Mouse (Mus musculus) kidney, embryonic 14.5 days (tissue): ENCODE data around the gene Adamtsl1. TPM values are rescaled to one million over a fixed set of nuclear protein-coding genes. Genes with fewer than 3 reads are reported as not detected.

Source experiments
- ATAC-seq: fragments of 200-750 bp; cut with Nextera tagmentation; 2 replicates; pipeline ENCODE4 v1.8.0; 2017; ENCODE audit warnings: moderate number of reproducible peaks, mild to moderate bottlenecking, moderate TSS enrichment, moderate library complexity; ENCODE audit not compliant: low FRiP score, low TSS enrichment
- H3K27ac ChIP-seq: fragments of 300-500 bp; sonication (generic); 2 replicates; pipeline ENCODE4 v1.5.1; 2014; ENCODE audit warnings: low read depth, mild to moderate bottlenecking, low read length, moderate library complexity, mixed read lengths
- H3K27me3 ChIP-seq: fragments of 300-500 bp; sonication (generic); 2 replicates; pipeline ENCODE4 v1.6.1; 2014; ENCODE audit warnings: mild to moderate bottlenecking, low read length; ENCODE audit not compliant: control insufficient read depth, insufficient read depth
- H3K36me3 ChIP-seq: fragments of 300-500 bp; sonication (generic); 2 replicates; pipeline ENCODE4 v1.6.1; 2014; ENCODE audit warnings: low read length, mixed read lengths; ENCODE audit not compliant: control insufficient read depth, insufficient read depth
- H3K4me1 ChIP-seq: fragments of 300-500 bp; sonication (generic); 2 replicates; pipeline ENCODE4 v1.6.1; 2014; ENCODE audit warnings: low read length, mixed read lengths; ENCODE audit not compliant: control insufficient read depth, insufficient read depth
- H3K4me2 ChIP-seq: fragments of 300-500 bp; sonication (generic); replicated peaks from 2 replicates; pipeline ENCODE4 v1.6.1; 2014; ENCODE audit warnings: low read depth, mild to moderate bottlenecking, low read length
- H3K4me3 ChIP-seq: fragments of 300-500 bp; sonication (generic); 2 replicates; pipeline ENCODE4 v1.5.1; 2014; ENCODE audit warnings: mild to moderate bottlenecking, low read length
- H3K9ac ChIP-seq: fragments of 300-500 bp; sonication (generic); 2 replicates; pipeline ENCODE4 v1.6.1; 2014; ENCODE audit warnings: low read depth, mild to moderate bottlenecking, low read length, moderate library complexity
- H3K9me3 ChIP-seq: fragments of 300-500 bp; sonication (generic); 2 replicates; pipeline ENCODE4 v1.6.1; 2016; ENCODE audit warnings: low read length; ENCODE audit not compliant: control insufficient read depth
- WGBS: fragments of 180-500 bp; shearing (Covaris S2); extraction: QIAGEN DNeasy Blood & Tissue Kit; methylation state at CpG from one replicate; pipeline ENCODE4 v1.1.7; 2014; 5-methylcytosine and 5-hydroxymethylcytosine counted together
- polyA plus RNA-seq: library from polyadenylated mRNA; unstranded; fragments of >200 nt; fragmentation: Nextera tagmentation; extraction: Ambion mirVana; gene quantifications from 2 replicates; pipeline ENCODE4 v1.2.1, GENCODE M21; 2014

The Adamtsl1 gene
- polyA plus RNA-seq, 1 experiment from 2014 or later, result 15.6 TPM

DNA sequence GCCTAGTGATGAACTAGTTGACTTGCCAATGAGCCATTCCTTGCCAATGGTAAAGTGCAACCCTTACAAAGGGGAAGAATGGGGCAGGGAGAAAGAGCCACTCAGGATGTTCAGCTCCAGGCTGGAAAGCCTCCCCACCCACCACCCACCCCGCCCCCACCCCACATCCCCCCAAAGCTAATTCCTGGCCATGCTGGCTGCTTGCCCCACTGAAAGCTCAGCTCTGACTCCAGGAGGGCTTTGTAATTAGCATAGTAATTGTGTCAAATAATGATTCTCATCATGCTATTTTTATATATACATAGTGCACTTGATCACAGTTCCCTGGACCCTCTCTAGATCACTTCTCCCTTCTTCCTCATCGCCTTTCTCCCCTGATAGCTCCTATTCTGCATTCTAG lies 798.4 kb downstream of the Adamtsl1 start:
- Histone ChIP-seq H3K27ac (no peak overlapping the region), H3K4me2 (no peak overlapping the region), H3K9ac (no peak overlapping the region), H3K4me3 (no peak overlapping the region), H3K4me1 (no peaks in the 10 kb centered on the region), H3K9me3 (no peaks in the 10 kb centered on the region), H3K27me3 (no peaks in the 10 kb centered on the region), H3K36me3 (no peaks in the 10 kb centered on the region)
- 100% methylated on average over 2 of the region's 2 CpGs for WGBS
- ATAC-seq, result no peak

DNA sequence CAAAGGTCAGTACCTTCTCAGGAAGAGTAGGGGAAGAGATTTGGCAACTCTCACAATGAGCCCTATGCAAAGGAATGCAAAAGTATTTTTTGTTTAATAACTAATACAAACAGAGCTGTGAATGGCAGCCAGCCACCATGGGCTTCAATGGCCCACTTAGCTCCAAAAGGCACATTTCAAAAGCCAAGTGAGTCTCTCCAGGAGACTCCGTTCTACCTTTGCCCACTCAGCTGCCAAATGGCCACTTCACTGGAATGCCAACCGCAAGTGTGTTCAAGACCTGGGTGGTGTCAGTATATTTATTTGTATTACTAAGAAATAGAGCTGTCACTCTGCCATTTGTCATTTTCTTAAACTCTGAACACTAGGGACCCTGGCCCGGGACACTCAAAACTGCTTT lies 800.5 kb downstream of the Adamtsl1 start:
- H3K27me3 ChIP-seq, result no peaks in the 10 kb centered on the region
- no peak overlapping the region for H3K4me2 ChIP-seq
- no peak for ATAC-seq
- H3K36me3 ChIP-seq, result no peaks in the 10 kb centered on the region
- H3K4me3 ChIP-seq, result no peak overlapping the region
- H3K27ac ChIP-seq, result no peak overlapping the region
- no peak overlapping the region for H3K9ac ChIP-seq
- no peaks in the 10 kb centered on the region for H3K9me3 ChIP-seq
- WGBS, result 87% methylated on average over 3 of the region's 3 CpGs
- H3K4me1 ChIP-seq, result no peaks in the 10 kb centered on the region

DNA sequence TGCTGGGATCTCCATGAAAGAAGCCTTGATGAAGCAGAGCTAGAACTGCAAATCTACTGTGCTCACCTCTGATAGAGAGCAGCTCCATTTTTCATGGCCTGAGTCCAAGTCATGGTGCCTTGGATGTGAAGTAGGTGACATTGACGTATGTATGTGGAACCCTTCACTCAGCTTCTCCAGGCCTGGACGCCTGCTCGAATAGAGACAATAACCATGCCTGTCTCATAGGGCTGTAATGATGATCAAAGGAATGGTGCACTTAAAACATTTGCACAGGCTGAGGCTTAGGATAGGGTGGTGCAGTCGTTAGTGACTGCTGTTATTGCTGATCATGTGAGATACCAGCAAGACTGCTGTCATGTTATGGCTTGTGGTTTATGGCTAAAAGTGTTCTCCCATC lies 801.1 kb downstream of the Adamtsl1 start:
- WGBS, result 53% methylated on average over 4 of the region's 4 CpGs
- no peaks in the 10 kb centered on the region for H3K9me3 ChIP-seq
- H3K9ac ChIP-seq, result no peak overlapping the region
- no peaks in the 10 kb centered on the region for H3K36me3 ChIP-seq
- ATAC-seq, result no peak
- no peak overlapping the region for H3K4me3 ChIP-seq
- no peaks in the 10 kb centered on the region for H3K4me1 ChIP-seq
- H3K4me2 ChIP-seq, result no peak overlapping the region
- H3K27me3 ChIP-seq, result no peaks in the 10 kb centered on the region
- H3K27ac ChIP-seq, result no peak overlapping the region

DNA sequence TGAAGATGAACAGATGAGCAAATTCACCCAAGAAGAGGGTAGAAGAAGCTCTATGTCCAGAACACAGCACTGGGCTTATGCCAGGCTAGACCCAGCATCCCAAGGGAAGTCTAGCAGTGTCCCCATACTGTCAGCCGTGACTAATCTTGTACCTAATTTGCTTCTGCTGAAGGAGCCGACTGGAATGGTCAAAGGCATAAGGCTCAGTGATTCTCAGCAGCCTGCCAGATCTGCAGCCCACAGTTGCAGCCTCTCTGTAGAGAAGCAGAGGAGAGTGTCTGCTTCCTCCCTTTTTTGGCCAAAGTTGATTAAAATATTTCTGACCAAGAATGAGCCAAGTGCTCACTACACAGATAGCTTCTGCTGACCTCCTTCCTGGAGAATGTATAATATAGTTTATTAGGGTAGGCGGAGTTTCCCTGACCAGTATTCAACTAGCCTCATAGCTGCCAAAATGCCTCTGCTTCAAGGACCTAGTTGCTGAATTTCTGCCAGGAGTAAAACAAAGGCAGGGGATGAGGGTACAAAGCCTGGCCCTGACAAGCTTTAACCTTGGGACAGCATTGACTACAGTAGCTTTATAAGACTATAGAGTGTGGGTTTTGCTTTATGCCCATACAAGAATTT lies 804.1 kb downstream of the Adamtsl1 start:
- H3K27me3 ChIP-seq, result no peaks in the 10 kb centered on the region
- H3K27ac ChIP-seq, result no peak overlapping the region; the same call in 1 of the 2 replicates
- 0 out of 2 replicates have a peak, but pooled peaks have one; percentile 49 for ATAC-seq
- no peak overlapping the region for H3K4me2 ChIP-seq
- no peak overlapping the region for H3K9ac ChIP-seq
- no peaks in the 10 kb centered on the region for H3K4me1 ChIP-seq
- no peak overlapping the region for H3K4me3 ChIP-seq
- H3K9me3 ChIP-seq, result no peaks in the 10 kb centered on the region
- no peaks in the 10 kb centered on the region for H3K36me3 ChIP-seq
- 53% methylated on average over 3 of the region's 3 CpGs for WGBS

DNA sequence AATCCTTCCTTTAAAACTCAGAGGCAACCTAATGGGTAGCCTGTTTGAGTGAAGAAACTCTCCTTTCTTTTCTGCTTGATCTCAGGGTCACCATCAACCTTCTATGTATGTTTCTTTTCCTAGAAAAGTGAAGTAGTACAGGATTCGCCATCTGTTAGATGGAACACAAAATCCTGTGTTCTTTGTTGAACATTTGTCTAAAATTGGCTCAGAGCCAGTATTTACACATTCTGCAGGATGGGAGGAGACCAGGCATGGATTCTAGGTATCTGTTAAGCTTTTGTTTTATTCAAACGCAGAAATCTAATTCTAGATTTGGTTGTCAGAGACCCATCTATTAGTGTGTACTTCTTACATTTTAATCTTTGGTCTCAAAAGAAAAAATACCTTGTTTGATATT lies 811.4 kb downstream of the Adamtsl1 start:
- 0 out of 2 replicates have a peak, but pooled peaks cover 3% of the 10 kb centered on the region for H3K4me1 ChIP-seq
- H3K4me3 ChIP-seq, result no peak overlapping the region
- no peak overlapping the region for H3K9ac ChIP-seq
- H3K27ac ChIP-seq, result no peak overlapping the region
- no peak for ATAC-seq
- H3K4me2 ChIP-seq, result no peak overlapping the region
- H3K9me3 ChIP-seq, result no peaks in the 10 kb centered on the region
- H3K36me3 ChIP-seq, result no peaks in the 10 kb centered on the region
- 63% methylated on average over 2 of the region's 2 CpGs for WGBS
- H3K27me3 ChIP-seq, result no peaks in the 10 kb centered on the region

DNA sequence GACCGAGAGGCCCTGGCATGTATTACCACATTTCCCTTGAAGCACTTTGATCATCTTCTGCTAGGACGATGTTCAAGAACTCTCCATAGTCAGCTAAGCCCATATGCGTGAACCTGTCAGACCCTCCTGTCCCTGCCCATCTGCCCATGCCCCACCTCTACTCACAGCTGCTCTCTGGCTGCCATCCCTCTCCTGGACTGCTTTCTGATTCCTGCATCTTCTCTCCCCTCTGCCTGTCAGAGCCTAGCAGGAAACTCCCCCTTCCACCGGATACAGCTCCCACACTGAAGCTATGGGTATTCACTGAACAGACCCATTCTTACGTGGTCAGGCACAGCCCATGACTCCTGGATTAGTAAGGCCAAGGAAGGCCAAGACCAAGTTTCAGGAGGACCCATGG lies 812.0 kb downstream of the Adamtsl1 start:
- Histone ChIP-seq H3K9ac (no peak overlapping the region), H3K4me1 (0 out of 2 replicates have a peak, but pooled peaks cover 3% of the 10 kb centered on the region), H3K36me3 (no peaks in the 10 kb centered on the region), H3K27me3 (no peaks in the 10 kb centered on the region), H3K9me3 (no peaks in the 10 kb centered on the region), H3K27ac (no peak overlapping the region), H3K4me2 (no peak overlapping the region), H3K4me3 (no peak overlapping the region)
- 75% methylated on average over 5 of the region's 5 CpGs for WGBS
- ATAC-seq, result no peak

DNA sequence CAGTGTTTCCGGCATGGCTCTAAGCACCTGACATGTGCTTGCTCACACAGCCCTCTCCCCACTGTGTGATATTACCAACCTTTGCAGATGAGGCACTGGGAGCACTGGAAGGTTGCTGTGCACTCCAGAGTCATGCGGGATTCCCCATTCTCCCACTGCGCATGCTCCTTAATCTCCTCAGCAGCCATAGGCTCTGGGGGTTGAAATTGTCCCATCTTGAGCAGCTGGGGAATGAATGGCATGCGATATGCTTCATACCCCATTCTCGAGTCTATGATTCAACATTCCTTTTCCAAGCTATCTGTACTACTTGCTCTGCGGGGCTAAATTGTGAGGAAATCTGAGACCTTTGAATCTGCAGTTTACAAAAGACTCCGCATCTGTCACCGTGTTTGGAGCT lies 812.7 kb downstream of the Adamtsl1 start:
- no peaks in the 10 kb centered on the region for H3K27me3 ChIP-seq
- 73% methylated on average over 8 of the region's 8 CpGs for WGBS
- no peak for ATAC-seq
- H3K27ac ChIP-seq, result no peak overlapping the region
- H3K4me3 ChIP-seq, result no peak overlapping the region
- H3K4me1 ChIP-seq, result 0 out of 2 replicates have a peak, but pooled peaks cover 3% of the 10 kb centered on the region
- no peak overlapping the region for H3K4me2 ChIP-seq
- H3K36me3 ChIP-seq, result no peaks in the 10 kb centered on the region
- no peak overlapping the region for H3K9ac ChIP-seq
- no peaks in the 10 kb centered on the region for H3K9me3 ChIP-seq

DNA sequence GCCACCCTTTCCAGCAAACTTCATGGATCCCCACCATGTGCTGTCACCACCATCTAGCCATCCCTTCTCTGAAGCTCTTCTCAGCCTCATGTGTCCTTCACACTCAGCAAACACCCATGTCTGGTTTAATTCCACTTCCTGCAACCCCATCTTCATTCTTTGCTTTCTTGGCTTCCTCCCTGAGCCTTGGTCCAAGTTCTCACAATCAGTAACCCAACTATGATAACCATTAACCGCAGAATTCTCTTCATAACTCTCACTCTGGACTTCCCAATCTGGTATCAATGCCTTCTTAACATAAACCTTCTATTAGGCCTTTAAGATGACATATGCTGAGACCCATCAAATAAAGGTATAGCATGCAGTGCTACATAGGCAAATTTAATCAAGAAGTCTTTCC lies 815.5 kb downstream of the Adamtsl1 start:
- Histone ChIP-seq H3K27me3 (no peaks in the 10 kb centered on the region), H3K4me1 (0 out of 2 replicates have a peak, but pooled peaks cover 3% of the 10 kb centered on the region), H3K9ac (no peak overlapping the region), H3K9me3 (no peaks in the 10 kb centered on the region), H3K36me3 (no peaks in the 10 kb centered on the region), H3K4me3 (no peak overlapping the region), H3K27ac (no peak overlapping the region), H3K4me2 (no peak overlapping the region)
- no peak for ATAC-seq
- WGBS, result 91% methylated on average over 1 of the region's 1 CpGs

DNA sequence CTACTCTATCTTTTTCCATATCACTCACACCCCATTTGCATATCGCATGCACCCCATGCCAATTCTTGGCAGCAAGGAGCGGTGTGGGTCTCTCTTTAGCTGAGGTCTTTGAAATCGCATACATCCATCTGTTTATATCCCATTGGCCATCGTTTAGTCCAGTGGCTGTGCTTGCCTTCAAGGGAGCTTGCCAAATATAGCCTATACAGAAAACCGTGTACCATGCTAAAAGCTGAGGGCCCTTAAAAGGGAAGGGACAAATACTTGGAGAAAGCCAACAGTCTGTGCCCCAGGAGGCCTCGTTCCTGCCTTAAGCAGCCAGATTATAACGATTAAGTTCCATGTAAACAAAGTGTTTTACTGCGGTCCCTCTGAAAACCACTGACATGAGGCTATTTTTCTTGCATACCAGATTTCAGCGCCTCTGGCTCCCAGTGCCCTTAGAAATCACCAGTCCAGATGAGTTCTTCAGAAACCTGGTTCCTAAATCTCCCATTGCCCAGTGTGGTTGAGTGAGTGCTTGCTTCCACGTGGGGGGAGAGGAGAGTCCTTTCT lies 822.0 kb downstream of the Adamtsl1 start:
- no peak for ATAC-seq
- WGBS, result 37% methylated on average over 10 of the region's 10 CpGs
- no peak overlapping the region for H3K9ac ChIP-seq

More for the DNA sequence above, 822.0 kb downstream of the Adamtsl1 start:
- Histone ChIP-seq H3K27me3 (no peaks in the 10 kb centered on the region), H3K9me3 (no peaks in the 10 kb centered on the region), H3K4me1 (peaks cover 19% of the 10 kb centered on the region; the same call in 1 of the 2 replicates), H3K4me3 (no peak overlapping the region), H3K27ac (peak overlapping the region; percentile 74; the same call in 1 of the 2 replicates), H3K4me2 (no peak overlapping the region), H3K36me3 (no peaks in the 10 kb centered on the region)
